Mouse (Mus musculus): Measurements from ENCODE around the gene Hk3.

Gene Hk3

DNA sequence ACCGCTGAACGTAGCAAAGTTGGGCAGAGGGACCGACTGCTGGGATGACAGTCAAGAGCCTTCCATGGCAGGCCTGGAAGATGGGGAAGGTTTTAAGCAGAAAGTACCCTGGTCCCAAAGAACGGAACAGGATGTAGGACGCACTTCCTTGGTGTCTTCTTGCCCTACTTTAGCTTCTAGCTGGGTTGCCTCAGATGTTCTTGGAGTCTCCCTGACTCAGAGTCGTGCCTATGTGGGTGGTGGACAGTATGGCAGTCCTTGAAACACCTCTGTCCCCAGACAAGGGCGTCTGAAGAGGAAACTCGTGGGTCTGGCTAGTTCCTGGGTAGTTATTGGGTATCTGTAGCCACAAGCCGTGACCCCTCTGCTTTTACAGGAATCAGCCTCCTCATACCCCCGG, 19.1 kb downstream of the Hk3 start:
- in situ Hi-C loops (cut with MboI, MseI), result no loop called here

DNA sequence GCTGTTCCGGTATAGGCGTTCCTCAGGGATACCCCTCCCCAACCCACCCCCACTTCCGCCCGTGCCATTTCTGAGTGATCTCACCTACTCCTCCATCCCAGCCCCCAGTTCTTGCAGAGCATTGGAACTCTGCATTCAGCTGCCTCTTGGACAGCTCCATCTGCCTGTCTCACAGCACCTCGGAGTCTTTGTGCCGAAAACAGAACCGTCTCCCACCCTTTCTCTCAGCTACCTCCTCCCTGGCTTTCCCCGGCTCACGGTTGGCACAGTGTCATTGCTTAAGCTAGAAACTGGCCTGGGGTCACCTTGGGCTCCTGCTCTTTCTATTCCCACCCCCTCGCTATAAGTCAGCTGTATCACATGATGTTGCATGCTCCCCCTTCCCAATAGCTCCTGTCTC, 20.8 kb downstream of the Hk3 start:
- in situ Hi-C loops (cut with MboI, MseI), result no loop called here

DNA sequence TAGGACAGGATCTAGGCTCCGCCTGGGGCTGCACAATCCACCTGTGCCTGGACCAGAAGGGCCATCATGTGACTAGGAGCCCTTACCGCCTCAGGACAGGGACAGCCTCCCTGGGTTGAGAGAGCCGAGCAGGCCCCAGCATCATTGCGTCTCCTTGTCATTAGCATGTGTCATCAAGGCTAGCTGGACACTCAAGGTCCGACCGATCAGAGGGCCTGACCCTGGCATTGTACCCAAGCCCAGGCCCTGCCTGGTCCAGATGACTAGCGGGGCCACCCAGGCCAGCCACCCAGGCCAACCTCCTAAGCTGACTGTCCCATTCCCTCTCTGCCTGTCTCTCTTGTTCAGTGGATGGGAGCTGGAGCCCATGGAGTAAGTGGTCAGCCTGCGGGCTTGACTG, 23.6 kb downstream of the Hk3 start:
- in situ Hi-C loops (cut with MboI, MseI), result loop anchor here in 1 of 2 experiments (10.0 kb wide), 1 partner anchor 747 kb away; no protein-coding TSS in a partner anchor

DNA sequence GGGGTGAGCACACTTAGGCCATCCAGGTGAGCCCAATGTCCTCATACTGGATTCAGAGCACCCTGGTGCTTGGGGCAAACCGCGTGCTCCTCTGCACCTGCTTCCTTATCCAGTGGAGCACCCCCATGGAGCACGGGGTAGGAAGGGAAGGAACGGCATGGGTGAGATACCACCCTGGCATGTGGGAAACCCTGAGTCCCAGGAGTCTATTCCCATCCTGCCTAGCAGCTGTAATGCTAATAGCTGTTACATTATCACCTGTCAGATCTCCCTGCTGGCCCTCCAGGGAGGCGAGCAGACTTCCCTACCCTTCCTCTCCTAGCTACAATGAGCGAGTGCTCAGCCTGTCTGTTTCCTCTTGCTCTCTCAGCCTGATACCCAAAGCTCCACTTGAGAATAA, 26.0 kb downstream of the Hk3 start:
- in situ Hi-C loops (cut with MboI, MseI), result loop anchor here in 1 of 2 experiments (10.0 kb wide), 1 partner anchor 750 kb away; no protein-coding TSS in a partner anchor

DNA sequence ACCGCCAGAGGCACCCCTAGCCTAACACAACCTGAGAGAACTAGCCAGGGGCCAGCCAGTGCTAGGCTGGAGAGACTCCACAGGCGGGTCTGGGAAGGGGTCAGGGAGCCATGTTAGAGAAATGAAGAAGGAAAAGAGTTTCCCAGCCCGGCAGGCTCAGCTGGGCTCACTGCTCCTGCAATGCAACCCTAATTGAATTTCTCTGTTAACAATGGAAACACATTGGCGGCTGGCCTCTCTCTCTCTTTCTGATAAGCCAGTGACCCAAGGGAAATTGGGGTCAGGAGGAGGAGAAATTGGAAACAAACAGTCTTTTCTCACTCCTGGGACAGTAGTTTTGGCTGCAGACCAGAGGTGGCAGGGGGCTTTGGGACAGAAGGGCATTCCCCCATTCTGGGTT, 26.6 kb downstream of the Hk3 start:
- in situ Hi-C loops (cut with MboI, MseI), result loop anchor here in 1 of 2 experiments (10.0 kb wide), 1 partner anchor 750 kb away; no protein-coding TSS in a partner anchor

DNA sequence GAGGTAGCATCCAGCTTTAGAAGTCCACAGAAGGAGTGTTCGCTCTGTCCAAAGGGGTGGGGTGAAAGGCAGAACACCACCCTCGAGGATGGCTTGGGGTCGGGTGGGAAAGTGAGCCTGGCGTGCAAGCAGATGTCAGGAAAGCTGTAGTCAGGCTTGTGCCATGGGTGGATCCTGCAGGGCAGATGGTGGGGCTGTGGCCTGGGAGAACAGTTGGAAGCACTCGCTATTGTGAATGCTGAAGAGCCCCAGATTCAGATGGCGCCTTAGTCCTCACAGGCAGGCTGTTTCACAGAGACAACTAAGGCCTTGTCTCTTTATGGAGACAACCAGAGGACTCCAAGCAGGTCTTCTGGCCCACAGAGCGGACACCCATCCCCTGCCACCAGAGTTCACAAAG, 29.0 kb downstream of the Hk3 start:
- in situ Hi-C loops (cut with MboI, MseI), result loop anchor here in 1 of 2 experiments (10.0 kb wide), 1 partner anchor 753 kb away; no protein-coding TSS in a partner anchor

DNA sequence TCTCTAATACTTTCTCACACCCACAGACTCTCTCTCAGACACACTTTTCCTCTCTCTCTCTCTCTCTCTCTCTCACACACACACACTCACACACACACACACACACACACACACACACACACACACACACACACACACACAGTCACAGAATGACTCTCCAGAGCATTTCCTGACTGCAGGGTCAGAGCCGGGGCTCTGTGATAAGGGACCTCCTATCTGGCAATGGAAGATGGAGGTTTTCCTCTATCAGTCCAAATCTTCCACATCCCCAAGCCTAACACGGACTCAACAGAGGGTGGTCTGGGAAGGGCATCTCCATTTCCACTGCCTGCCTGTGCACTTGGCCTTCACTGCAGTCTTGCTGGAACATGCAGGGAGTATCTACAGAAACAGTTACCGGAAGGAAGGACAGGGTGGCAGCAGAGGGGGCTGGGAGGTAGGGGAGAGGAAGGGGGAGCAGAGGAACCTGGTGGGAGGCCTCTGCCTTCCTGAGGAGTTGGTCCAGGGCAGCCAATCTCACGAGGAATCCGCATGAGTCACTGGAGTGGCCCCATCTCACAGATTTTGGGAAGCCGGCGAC, 32.9 kb downstream of the Hk3 start:
- in situ Hi-C loops (cut with MboI, MseI), result no loop called here

DNA sequence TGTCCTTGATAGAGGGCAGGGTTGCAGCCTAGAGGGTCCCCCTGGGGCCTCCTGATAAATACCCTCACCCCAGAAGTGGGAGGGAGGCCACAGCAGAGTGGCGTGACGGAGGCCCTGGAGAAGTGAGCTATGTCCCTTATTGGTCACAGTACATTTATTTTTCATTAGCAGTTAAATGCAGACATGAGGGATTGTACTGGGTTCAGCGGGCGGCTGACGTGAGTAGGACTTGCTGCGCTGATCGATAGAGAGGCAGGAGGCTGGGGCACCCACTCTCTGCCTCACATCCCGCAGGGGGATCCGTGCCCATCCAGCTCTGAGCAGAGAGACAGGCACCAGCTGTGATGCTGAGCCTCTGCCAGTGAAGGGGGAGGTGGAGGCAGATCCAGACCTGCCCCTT, 33.8 kb downstream of the Hk3 start:
- in situ Hi-C loops (cut with MboI, MseI), result no loop called here

DNA sequence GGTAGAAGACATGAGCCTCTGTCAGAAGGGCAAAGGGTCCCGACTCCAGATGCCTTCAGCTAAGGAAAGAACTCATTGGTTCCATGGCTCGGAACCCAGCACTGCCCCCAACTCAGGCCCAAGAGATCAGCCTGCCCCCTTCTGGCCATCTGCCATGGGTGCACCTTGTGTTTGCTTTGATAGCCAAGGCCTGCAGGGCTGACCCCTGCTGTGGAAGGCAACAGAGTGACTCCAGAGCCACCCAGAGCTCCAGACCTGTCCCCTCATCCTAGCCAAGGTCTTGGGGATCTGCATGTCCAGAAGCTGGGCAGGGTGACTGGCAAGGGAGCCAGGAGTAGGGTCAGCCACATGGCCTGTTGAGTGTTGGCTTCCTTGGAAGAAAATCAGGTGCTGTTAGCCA, 37.6 kb downstream of the Hk3 start:
- in situ Hi-C loops (cut with MboI, MseI), result no loop called here

DNA sequence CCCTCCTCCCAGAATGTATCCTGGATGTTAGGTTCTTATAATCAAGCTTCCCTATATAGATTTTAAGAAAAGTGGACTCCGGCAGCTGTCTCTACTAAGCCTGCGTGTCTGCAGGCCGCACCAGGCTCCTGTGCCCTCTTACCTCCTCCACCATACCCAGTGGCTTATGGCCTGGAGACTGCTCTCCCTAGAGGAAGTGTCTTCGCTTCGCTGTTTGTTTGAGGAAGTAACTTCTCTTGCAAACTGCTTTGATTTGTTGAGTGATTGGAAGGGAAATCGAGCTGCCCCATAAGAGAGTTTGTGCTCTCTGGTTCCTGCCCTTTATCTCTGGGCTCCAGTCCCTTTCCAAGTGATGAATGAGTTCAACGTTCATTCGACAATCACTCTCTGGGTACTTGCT, 38.2 kb downstream of the Hk3 start:
- in situ Hi-C loops (cut with MboI, MseI), result no loop called here

DNA sequence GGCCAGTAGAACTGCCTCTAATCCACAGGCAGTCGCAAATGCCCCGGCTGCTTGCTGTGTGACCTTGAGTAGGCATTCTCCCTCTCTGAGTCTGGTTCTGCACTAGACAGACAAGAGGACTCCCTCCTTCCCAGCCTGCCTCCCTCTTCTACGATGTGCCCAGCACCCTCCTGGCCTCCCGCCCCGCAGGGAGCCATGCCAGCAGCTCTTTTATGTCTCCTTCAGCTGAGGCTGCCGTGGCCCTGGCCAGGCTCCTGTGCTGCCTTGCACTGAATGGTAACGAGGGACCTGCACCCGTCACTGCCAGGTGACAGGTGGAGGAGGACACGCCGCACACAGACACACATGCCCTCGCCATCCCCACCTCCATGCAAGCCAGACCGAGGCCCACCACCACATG, 40.2 kb downstream of the Hk3 start:
- in situ Hi-C loops (cut with MboI, MseI), result no loop called here

DNA sequence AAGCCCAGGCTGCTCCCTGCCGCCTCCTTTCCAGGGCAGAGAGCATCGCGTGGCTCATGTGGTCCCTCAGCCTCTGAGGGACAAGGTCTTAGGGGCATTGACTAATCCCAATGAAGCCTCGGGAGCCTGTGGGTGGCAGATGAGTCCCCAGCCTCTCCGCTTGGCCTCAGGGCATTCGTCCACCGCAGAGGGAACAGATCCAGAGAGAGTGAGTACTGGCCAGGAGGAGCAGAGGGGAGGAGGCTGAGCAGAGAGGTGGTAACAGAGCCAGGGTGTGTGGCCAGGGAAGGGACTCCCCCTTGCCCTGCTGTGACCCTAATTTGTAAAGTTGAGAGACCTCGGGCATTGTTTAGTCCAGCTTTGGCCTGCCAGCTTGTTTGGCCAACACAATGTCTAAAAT, 42.4 kb downstream of the Hk3 start:
- in situ Hi-C loops (cut with MboI, MseI), result no loop called here

DNA sequence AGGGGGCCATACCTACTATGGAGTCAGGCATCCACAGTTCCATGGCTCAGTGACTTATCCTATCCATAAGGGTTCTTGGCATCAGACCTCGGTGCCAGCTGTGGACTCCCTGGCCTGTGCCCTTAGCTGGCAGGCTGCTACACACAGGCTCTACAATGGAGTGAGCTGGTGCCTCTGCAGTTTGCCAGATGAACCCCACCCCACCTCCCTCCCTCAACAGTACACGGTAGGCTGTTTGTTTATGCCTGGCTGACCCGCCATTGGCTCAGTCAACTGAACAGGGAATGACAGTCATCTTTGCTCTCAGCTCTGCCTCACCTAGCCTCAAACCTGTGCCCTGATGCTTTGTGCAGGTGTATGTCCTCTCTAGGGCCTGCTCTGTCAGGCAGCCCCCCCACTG, 45.6 kb downstream of the Hk3 start:
- in situ Hi-C loops (cut with MboI, MseI), result no loop called here

DNA sequence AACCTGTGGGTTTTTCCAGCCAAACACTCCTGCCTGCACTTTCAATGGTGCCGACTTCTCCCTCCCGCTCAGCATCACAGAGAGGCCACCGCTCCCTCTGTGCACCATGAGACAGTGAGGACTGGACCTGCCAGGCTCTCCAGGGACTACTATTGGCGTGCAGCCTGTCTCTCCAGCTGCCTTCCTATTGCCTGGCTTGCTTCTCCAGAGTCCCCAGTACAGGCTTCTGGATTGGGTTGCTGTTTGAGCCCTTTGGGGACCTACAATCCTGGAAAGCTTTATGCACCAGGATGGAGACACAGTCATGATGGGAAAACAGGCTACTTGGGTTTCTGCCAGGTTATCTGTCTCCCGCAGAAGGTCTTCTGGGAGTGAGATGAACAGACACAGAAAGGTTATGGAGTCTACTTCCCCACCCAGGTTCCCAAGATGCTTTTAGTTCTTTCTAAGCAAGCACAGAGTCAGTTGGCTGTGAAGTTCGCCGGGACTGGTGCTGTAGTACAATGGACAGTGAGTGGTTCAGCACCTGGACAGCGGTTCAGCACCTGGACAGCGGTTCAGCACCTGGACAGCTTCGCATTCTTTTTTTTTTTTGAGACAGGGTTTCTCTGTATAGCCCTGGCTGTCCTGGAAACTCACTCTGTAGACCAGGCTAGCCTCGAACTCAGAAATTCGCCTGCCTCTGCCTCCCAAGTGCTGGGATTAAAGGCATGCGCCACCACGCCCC, 50.5 kb downstream of the Hk3 start:
- in situ Hi-C loops (cut with MboI, MseI), result no loop called here

DNA sequence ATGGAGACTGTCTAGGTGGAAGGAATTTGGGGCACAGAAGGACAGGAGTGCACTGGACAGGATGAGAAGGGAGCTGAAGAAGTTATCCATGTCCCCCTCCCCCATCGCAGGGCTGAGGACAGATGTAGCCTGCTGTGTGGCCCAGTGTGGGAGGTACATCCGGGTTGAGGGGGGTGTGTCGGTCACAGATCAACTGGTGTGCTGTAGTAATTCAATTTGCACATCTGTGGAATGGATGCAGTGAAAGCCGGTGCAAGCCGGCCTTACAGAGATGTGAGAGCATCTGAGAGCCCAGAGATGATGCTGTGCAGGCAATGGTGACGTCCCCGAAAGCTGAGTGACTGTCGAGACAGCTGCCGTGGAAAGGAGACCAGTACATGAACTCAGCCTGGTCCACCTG, 51.7 kb downstream of the Hk3 start:
- in situ Hi-C loops (cut with MboI, MseI), result no loop called here

DNA sequence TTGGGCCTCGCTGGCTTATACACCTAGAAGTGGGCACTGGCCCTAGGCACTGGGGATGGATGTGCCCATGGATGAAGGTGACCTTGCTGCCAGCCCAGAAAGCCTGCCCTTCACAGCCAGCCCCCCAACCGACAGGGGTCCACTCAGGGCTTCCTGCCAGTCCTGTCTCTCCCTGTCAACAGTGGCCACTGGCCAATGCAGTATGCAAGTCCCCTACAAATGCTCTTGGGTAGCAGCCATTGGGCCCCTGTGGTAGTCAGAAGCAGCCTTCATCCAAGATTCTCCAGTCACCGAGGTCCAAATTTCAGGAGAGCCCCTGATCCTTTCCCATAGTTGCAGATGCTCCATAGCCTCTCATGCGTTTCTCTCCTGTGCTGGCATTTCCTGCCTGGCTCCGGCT, 52.5 kb downstream of the Hk3 start:
- in situ Hi-C loops (cut with MboI, MseI), result no loop called here

DNA sequence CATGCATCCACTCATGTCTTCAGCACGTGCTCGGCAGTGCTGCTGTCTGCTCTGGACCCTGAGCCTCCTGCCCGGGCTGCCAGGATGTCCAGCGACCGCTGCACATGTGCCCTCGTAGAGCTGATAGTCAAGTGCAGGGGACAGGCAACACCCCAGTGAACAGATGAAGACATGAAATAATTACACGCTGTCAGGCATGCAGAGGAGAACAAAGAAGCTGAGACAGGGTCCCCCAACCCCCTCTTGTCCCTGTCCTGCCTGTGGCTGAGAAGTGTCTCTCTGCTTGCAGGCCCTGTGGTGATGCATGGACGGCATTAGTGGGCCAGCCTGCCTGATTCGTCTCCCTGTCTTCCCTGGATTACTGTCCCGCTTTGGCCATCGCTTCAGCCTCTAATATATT, 53.7 kb downstream of the Hk3 start:
- in situ Hi-C loops (cut with MboI, MseI), result no loop called here

DNA sequence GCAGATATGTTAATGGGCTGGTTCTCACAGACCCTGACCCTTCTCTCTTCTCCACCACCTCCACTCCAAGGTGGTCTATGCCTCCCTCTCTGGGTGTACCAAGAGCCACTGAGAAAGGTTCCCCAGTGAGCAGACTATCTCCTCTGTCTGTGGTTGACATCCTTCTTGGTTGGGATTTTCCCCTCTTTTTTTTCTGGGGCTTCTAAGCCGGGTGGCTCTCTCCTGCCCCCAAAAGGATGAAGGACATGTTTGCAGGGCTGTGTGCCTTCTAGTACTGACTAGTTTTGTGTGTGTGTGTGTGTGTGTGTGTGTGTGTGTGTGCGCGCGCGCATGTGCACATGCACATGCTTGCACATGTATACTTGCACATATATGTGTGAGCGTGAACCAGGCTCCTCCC, 55.9 kb downstream of the Hk3 start:
- in situ Hi-C loops (cut with MboI, MseI), result no loop called here

DNA sequence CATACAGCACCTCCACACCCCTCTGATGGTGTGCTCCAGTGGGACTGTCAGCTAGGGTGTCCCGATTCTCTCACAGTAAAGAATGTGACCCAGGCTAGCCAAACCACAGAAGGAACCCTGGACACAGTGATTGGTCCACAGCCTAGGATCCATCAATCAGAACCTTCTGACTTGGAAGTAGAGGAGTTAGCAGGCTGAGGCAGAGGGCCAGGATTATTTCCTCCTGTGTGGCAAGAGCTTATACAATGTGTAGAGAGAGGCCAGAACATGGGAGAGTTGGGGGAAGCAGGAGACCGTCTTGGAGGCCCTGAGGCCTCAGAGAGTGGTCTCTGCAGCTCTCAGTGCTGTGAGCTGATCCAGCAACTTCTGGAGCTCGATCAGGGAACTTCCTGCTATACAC, 60.7 kb downstream of the Hk3 start:
- in situ Hi-C loops (cut with MboI, MseI), result no loop called here

DNA sequence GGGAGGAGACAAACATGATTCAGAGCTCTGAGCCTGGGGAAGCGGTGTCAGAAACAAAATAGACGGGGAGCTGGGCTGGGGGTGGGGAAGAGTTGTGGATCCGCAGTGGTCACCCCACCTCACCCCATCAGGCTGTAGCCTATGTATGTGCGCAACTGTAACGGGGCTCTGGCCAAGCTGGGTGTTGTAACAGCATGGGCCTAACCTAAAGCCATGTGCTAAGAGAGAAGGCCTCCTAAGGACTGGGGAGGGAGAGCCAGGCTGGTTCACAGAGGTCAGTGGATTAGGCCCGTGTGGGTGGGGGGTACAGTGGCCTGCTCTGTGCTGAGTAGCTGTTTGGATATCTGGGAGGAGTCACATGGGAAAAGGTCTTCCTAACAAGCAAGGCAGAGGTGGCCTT, 61.3 kb downstream of the Hk3 start:
- in situ Hi-C loops (cut with MboI, MseI), result no loop called here

DNA sequence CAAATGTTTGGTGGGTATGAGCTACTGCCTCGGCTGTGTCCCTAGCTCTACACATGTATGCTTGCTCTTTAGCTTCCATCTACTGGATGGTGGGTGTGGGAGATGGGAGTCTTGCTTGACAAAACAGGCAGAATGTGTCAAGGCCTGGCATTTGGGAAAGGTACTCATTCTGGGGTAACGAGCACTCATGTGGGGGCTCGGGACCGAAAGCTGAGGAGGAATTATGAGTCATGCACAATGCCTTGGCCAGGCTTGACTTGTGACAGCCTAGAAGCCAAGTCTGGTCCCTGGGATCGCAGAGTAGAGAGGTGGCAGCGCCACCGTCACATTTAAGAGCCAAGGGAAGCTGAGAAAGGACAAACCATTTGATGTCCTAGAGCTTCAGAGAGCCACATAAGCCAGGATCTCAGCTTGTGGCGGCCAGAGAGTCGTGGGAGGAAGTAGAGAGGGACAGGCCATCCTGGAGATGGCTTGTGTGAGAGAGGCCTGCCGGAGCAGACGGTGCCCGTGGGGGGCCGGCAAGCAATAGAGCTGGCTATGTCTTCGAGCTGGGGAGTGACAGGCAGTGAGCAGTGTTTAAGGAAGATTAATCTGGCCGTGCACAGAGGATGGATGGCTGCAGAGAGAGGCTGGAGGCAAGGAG, 62.0 kb downstream of the Hk3 start:
- in situ Hi-C loops (cut with MboI, MseI), result no loop called here

DNA sequence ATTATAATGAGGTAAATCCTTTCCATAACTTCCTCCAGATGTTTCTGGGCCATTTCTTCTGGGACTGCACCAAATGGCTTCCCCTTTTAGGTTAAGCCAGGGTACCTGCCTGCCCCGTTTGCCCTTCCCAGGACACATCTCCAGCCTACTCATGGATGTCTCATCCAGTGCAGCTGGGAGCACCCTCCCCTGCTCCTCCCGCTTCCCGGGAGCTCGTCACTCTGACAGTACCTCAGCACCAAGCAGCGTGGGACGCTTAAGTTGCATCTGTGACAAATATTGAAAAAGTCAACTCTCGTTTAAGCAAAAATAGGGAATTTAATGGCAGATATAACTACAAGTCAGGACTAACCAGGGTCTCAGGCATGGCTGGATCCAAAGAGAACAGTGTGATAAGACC, 63.9 kb downstream of the Hk3 start:
- in situ Hi-C loops (cut with MboI, MseI), result no loop called here

Data from T-helper 17 cell (primary cell).